Mouse (Mus musculus): ENCODE results near the gene Coq9.

DNA sequence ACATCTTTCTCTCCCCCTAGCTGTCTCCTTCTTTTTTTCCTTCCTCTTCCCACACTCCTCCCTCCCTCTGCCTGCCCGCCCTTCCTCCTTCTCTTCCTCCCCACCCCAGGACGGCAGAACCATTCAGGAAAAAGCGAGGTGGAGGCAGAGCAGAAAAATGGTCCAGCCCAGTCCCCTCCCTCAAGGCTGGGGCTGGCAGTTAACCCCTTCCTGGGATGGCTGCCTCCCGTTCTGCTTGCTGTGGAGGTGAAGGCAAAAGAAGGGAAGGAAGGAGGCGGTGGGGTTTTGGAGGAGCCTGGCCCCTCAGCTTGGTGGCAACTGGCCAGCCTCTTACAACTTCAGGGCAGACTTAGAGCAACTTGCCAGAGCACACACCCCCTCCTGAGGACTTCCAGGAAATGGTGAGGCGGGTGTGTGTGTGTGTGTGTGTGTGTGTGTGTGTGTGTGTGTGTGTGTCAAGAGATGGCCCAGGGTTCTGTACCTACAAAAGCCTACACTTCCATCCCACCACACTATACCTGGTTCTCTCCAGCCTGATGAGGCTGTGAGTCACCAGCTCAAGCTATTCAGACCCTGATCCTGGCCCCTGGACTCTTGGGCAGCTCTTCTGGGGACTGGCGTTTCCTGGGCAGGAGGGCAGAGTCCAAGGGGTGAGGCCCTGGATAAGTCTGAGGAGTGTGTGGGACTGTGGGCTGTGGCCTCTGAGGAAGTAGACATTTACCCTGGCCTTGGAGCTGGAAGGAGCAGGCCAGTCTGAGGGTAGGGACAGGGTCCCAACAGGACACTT is 33.2 kb downstream of the Coq9 start:
- TF ChIP-seq CTCF (IDR thresholded peaks at IDR 0.05; ENCODE audit: insufficient read depth, low read length) (no peak), POLR2A (IDR thresholded peaks at IDR 0.05; ENCODE audit: borderline replicate concordance, extremely low read depth, low read depth, low read length) (no peak)
